Mouse (Mus musculus) frontal cortex, postnatal 10 days (tissue): Measurements from ENCODE around the gene Metap1.

Source experiments
- DNase-seq, 2 experiments: peaks; one replicate each; pipeline ENCODE4 v3.0.0; 2022; ENCODE audit warnings: low spot score in 2 of 2, mixed read lengths in 1 of 2

Gene Metap1

GRCm38 (mm10) chr3:138452169-138452568, 37.1 kb downstream of the Metap1 start:
- no peak for DNase-seq

DNA sequence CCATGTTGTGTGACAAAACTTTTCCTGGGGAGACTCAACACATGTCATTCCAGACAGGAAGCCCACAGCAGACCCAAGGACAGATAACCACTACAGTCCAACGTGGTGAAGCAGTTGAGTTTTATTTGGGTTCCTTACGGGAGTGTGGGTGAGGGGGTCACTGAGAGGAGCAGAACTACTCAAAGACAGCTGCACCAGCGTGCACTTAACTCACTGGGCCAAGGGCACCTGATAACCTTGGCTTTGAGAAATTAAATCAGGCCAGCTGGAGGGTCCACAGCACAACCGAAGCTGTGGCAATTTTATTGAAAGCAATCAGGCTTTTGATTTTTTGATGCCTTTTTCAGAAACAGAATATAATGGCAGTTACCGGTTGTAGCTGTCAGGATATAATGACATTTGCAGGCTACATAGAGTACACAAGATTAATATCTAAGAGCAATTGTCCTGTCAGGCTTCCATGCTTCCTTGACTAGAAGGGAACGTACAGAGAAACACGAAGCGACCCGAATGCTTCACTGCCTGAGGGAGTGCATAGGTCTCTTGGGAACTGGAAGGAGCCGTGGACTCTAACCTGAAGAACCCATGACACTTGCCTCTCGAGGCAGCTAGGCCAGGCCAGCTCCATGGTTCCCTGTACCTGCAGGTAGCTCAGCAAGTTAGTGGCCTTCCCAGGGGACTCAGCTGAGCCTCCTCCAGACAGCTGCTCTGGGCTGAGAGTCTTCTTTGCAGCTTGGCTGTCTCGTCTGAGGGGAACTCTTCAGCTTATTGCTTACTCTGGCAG, 41.0 kb downstream of the Metap1 start:
- DNase-seq, result no peak

DNA sequence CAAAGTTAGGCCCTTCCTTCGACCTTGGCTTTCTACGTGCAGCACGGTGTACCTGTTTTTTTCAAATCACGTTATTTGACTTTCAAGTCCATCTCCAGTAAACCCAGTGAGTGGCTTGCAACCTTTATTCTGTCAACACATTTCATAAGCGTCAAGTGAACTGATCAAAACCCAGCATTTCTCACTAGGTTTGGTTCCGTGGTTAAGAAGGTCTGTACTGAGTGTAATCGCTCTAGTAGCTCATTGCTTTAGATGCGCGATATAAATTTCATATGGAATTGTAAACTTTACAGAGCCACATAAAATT, 45.9 kb downstream of the Metap1 start:
- DNase-seq, result no peak

GRCm38 (mm10) chr3:138442612-138443464, 46.5 kb downstream of the Metap1 start, which contains the start of gene Adh5:
Gene Adh5, plus strand, starts transcription at chr3:138443093.
- DNase-seq, result peak; percentile 80 to 87

DNA sequence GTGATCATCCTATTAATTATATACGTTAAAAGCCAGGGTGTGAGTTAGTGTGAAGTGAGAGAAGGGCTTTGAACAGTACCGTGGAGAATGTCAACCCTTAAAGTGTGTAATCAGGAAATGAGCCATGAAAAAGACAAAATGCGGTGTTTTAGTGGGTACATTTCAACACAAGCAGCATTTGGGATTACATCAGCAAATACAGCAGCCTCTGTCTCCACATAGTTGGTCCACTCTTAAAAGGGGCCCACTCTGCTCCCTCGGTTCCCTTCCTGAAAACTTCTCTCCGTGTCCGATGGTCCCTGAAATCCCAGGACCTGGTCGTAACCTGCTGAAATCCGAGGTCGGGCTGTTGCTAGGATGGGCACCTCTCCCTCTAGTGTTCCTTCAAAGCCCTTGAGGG, 47.1 kb downstream of the Metap1 start:
- no peak for DNase-seq

DNA sequence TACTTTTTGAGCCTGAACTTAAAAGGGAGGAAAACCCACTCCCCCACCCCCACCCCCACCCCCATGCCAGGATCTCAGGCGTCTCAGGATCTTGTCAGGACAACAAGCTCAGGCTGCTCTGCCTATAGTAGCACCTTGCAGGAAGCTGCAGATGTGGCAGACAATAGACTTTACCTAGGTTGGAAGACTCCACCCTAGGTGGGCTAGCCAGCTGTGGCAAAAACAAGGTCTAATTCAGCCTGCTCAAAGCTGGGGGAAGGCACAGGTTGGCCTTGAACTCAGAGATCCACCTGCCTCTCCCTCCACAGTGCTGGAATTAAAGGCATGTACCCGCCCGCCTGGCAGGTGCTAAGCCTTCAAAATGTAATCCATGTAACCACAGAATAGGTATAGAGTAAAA, 50.6 kb downstream of the Metap1 start:
- DNase-seq, result no peak

DNA sequence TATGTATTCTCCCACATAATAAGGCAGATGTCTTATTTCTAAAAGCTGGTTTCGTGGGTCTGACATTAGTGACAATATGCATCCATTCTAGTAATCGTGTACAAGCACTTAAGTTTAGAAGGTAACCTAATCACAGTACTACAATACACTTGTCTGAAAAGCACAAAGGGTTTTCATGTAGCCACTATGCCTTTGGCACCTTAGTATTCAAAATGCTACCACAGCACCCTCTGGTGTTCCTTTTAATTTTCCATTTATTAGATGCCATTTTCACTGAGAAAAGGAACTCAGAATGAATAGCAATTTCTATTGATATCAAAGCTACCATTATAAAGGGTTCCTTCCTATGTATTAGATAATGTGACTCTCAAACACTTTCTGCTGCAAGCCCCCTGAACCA, 57.5 kb downstream of the Metap1 start:
- no peak for DNase-seq

DNA sequence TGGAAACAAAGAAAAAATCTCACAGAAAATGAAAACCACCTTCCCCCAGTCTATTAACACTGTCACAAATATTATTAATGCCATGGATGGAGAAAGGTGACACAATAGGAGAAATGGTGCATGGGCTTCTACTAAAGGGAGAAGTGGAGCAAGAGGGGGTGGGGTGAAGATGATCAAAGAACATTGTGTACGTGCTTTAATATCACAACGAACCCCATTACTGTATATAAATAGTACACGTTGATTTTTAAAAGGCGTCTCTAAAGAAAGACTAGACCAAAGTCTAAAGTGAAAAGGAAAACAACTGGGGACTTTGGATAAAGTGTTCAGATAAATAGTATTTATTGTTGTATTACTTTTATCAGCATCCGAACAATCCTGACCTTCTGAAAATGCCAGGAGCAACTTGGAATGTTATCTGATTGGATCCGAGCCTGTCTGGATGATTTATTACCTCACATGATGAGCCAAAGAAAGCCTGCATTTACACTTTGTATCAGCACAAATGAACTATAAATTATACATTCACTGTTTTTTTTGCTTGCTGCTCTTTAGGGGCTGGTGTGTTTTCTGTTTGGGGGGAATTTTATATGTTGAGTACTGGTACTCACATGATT, 58.8 kb downstream of the Metap1 start:
- no peak for DNase-seq

DNA sequence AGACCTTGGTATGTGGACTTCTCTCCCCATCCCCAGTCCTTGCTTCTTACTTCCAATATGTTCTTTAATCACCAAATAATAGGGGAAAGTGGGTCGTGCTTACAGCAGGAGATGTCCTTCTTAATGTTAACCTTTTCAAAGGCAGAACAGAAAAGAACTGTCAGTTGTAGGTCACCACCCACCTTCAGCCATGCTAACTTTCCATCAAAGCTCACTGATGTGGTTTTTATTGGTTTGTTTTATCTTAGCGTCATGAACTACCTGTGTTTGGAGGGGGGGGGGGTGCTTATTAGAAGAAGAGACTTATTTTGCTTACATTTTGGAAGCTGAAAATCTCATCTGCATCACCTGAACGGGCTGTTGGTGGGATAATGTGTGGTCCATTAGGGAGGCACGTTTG, 65.1 kb downstream of the Metap1 start:
- DNase-seq, result no peak

- DNase-seq, result no peak
Measured at GRCm38 (mm10) chr3:138423664-138424063, 65.7 kb downstream of the Metap1 start.

- DNase-seq, result no peak
Measured at GRCm38 (mm10) chr3:138420385-138420784, 68.9 kb downstream of the Metap1 start.

DNA sequence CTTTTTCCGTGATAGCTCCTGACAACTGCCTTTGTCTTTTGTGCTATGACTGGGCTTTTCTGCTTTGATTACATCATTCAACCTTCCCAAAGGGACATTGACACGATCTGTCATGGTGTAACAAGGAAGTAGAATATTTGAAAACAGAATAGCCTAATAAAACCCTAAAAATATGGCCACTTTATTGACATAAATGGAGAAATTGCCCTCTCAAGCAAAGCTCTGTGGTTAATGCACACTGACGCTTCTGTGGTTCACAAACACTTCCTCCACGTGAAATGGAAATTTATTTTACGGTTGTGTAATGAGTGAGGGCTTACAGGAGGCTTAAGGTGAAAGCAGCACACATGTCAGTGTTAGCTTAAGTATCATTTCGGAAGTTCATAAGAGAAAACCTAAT, 69.9 kb downstream of the Metap1 start:
- DNase-seq, result no peak

DNA sequence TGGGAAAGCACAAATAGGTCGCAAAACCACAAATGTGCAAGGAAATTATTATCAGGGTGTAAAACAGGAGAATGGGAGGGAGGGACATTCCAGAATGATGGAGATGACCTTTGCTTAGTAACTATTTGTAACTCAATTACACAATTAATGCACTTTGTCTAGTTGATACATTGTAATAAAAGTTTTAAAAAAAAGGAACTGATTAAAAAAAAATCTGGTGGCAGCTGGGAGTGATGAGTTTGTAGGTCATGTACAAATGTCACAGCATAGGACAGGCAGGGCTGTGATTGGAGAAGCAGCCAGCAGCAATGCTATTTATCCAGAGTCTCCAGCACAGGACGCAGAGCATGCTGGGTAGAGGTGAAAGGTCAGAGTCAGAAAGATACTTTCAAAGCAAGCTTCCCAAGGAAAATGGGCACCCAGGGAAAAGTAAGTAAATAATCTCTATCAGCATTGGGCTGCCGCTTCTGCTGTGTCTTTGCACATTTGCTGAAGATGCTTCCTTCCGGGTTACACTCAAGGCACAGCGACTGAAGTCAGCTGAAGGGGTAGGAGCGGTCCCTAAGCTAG, 74.1 kb downstream of the Metap1 start, which contains the start of gene Adh4:
Gene Adh4, plus strand, starts transcription at position 346 of the 570 bp plus-strand sequence.
- no peak for DNase-seq

DNA sequence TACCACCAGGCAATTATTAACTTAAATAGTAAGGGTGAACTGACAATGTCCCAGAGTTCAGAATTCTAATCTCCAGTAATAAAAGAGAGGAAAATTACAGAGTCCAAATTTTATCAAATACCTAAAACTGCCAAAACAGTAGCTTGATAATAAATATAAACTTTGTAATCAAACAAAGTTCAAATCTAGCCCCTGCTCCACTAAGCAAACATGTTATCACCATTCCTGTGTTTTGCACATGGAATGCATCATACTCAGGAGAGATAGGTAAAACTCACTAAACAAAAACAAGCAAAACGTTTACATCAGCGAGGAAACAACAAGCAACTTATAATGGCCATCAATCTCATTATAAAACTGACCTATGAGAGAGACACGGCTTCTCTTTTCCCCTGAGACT, 79.1 kb downstream of the Metap1 start:
- no peak for DNase-seq

- DNase-seq, result no peak
Measured at GRCm38 (mm10) chr3:138409585-138409984, 79.7 kb downstream of the Metap1 start.
